In genomic region chr14:27115991-27116390, GRCm38 (mm10) we compare ENCODE assay signal across 16 mouse cellular contexts. TPM values are rescaled to one million over a fixed set of nuclear protein-coding genes. Genes with fewer than 3 reads are reported as not detected.
DNase-seq lines count a peak whose midpoint lies in the region; ATAC-seq and TF ChIP-seq lines count a peak whose summit lies in the region.
"Had no signal": no experiment of that assay in that cellular context is flagged by ENCODE, and none has a peak within 500 bp of the region (broad histone marks: within the 10 kb centered on the region; RNA-seq: fewer than 3 reads in every experiment).

No protein-coding gene starts in this region.

- WGBS in heart, embryonic 10.5 days = 62% methylated on average over 6 of the region's 6 CpGs
- WGBS in hindbrain, postnatal 0 days = 52% methylated on average over 6 of the region's 6 CpGs
- 80% methylated on average over 6 of the region's 6 CpGs for WGBS in hindbrain, embryonic 12.5 days
- 47% methylated on average over 6 of the region's 6 CpGs for WGBS in lung, adult 2 months
- 21% methylated on average over 6 of the region's 6 CpGs for WGBS in small intestine, adult 2 months

- no peak for ATAC-seq in hindbrain, postnatal 0 days
- no peak for ATAC-seq in hindbrain, embryonic 12.5 days (ENCODE audit: low FRiP score)
- ATAC-seq: activated CD4-positive, CD25-positive, alpha-beta regulatory T cell, adult 4 months had no signal

- no peak for TF ChIP-seq POLR2A in lung, adult 2 months (IDR thresholded peaks at IDR 0.05; ENCODE audit: borderline replicate concordance, extremely low read depth, low read depth, low read length)
- TF ChIP-seq POLR2A in small intestine, adult 2 months (IDR thresholded peaks at IDR 0.05; ENCODE audit: low read depth, low read length) = no peak

- no peaks in the 10 kb centered on the region for H3K9me3 ChIP-seq in heart, embryonic 10.5 days
- H3K9me3 ChIP-seq in hindbrain, postnatal 0 days (ENCODE audit: low read length) = no peaks in the 10 kb centered on the region
- H3K9me3 ChIP-seq in hindbrain, embryonic 12.5 days (replicated peaks) = no peaks in the 10 kb centered on the region
- H3K9me3 ChIP-seq: embryonic facial prominence, embryonic 13.5 days had no signal

- peak overlapping the region; percentile 96 for H3K4me2 ChIP-seq in hindbrain, postnatal 0 days (ENCODE audit: low read depth, low read length)
- no peak overlapping the region for H3K4me2 ChIP-seq in hindbrain, embryonic 12.5 days (replicated peaks)

- H3K9ac ChIP-seq in hindbrain, postnatal 0 days (replicated peaks; ENCODE audit: low read length) = no peak overlapping the region
- no peak overlapping the region for H3K9ac ChIP-seq in hindbrain, embryonic 12.5 days
- H3K9ac ChIP-seq: lung, embryonic 14.5 days had no signal

- peak overlapping the region; percentile 68; the same call in 1 of the 2 replicates for H3K4me3 ChIP-seq in heart, embryonic 10.5 days
- H3K4me3 ChIP-seq in hindbrain, postnatal 0 days (ENCODE audit: low read length) = no peak overlapping the region; the same call in 1 of the 2 replicates
- H3K4me3 ChIP-seq in hindbrain, embryonic 12.5 days = no peak overlapping the region
- H3K4me3 ChIP-seq in lung, adult 2 months (replicated peaks; ENCODE audit: extremely low read depth, low read depth, low read length) = peak overlapping the region; percentile 36
- H3K4me3 ChIP-seq in small intestine, adult 2 months (ENCODE audit: low read depth, low read length) = peak overlapping the region; percentile 27

- H3K4me1 ChIP-seq in heart, embryonic 10.5 days = peaks cover 18% of the 10 kb centered on the region; the same call in 1 of the 2 replicates
- H3K4me1 ChIP-seq in hindbrain, postnatal 0 days (ENCODE audit: insufficient read depth, low read length) = 0 out of 2 replicates have a peak, but pooled peaks cover 3% of the 10 kb centered on the region
- peaks cover 12% of the 10 kb centered on the region for H3K4me1 ChIP-seq in hindbrain, embryonic 12.5 days
- H3K4me1 ChIP-seq in lung, adult 2 months (ENCODE audit: control insufficient read depth, insufficient read depth, low read length) = peaks cover 9% of the 10 kb centered on the region
- 0 out of 2 replicates have a peak, but pooled peaks cover 6% of the 10 kb centered on the region for H3K4me1 ChIP-seq in small intestine, adult 2 months (ENCODE audit: control insufficient read depth, insufficient read depth, insufficient read length, low read length)

- peaks cover 27% of the 10 kb centered on the region; the same call in 1 of the 2 replicates for H3K27me3 ChIP-seq in heart, embryonic 10.5 days (ENCODE audit: insufficient read depth, poor library complexity, severe bottlenecking)
- H3K27me3 ChIP-seq in hindbrain, postnatal 0 days (ENCODE audit: insufficient read depth, low read length) = peaks cover 18% of the 10 kb centered on the region; the same call in 1 of the 2 replicates
- H3K27me3 ChIP-seq in hindbrain, embryonic 12.5 days = peaks cover 51% of the 10 kb centered on the region
- H3K27me3 ChIP-seq in small intestine, adult 2 months (ENCODE audit: control insufficient read depth, insufficient read depth, low read length) = no peaks in the 10 kb centered on the region

- no peak for TF ChIP-seq CTCF in hindbrain, postnatal 0 days (IDR thresholded peaks at IDR 0.05; ENCODE audit: low read depth)
- no peak for TF ChIP-seq CTCF in lung, adult 2 months (IDR thresholded peaks at IDR 0.05; ENCODE audit: insufficient read depth, low read length)
- TF ChIP-seq CTCF in small intestine, adult 2 months (IDR thresholded peaks at IDR 0.05; ENCODE audit: extremely low read depth, insufficient read length, insufficient replicate concordance, low read depth, low read length) = no peak

- H3K36me3 ChIP-seq in heart, embryonic 10.5 days = no peaks in the 10 kb centered on the region
- no peaks in the 10 kb centered on the region for H3K36me3 ChIP-seq in hindbrain, postnatal 0 days (ENCODE audit: insufficient read depth, low read length)
- H3K36me3 ChIP-seq in hindbrain, embryonic 12.5 days = no peaks in the 10 kb centered on the region
- H3K36me3 ChIP-seq in small intestine, adult 2 months (ENCODE audit: control insufficient read depth, insufficient read depth, low read length) = no peaks in the 10 kb centered on the region
- H3K36me3 ChIP-seq: embryonic facial prominence, embryonic 13.5 days had no signal

- no peak for DNase-seq in heart, embryonic 10.5 days (ENCODE audit: low spot score)
- no peak for DNase-seq in heart, adult 8-10 months (ENCODE audit: low spot score)
- no peak for DNase-seq in hindbrain, postnatal 0 days (ENCODE audit: low spot score)
- no peak for DNase-seq in lung, adult 2 months
- no peak for DNase-seq in lung, postnatal 10 days
- DNase-seq in right cerebral cortex, postnatal 36 days (ENCODE audit: low spot score in 2 of 2) = no peak
- DNase-seq: adrenal gland, postnatal 25 days; cerebellum, adult 8-10 months; lung, embryonic 14.5 days; retina, postnatal 1 day; spleen, adult 18-20 months; thymus, adult 18-20 months had no signal

- no peak overlapping the region for H3K27ac ChIP-seq in heart, embryonic 10.5 days
- H3K27ac ChIP-seq in hindbrain, postnatal 0 days = no peak overlapping the region
- H3K27ac ChIP-seq in hindbrain, embryonic 12.5 days = no peak overlapping the region
- H3K27ac ChIP-seq in small intestine, adult 2 months (ENCODE audit: insufficient read depth, low read depth, low read length) = no peak overlapping the region; the same call in 1 of the 2 replicates
- H3K27ac ChIP-seq: embryonic facial prominence, embryonic 13.5 days had no signal

RNA-seq across cellular contexts. Expression of gene Arhgef3, which starts 1.3 kb away (rescaled TPM):
- 8.6 and 13.0 TPM in 2 replicates for polyA plus RNA-seq in heart, embryonic 10.5 days (2016; fragmentation: Nextera tagmentation; extraction: Ambion mirVana)
- 10 to 100 TPM; 19.5 to 27.9 (median 23.9) TPM for total RNA-seq in heart, adult 8-10 months (2022)
- total RNA-seq in hindbrain, postnatal 0 days (2014; rRNA removed) = 19.8 and 21.9 TPM in 2 replicates
- 16.8 and 17.7 TPM in 2 replicates for polyA plus RNA-seq in hindbrain, postnatal 0 days (2015; fragmentation: Nextera tagmentation; extraction: Ambion mirVana)
- polyA plus RNA-seq in hindbrain, embryonic 12.5 days (2016; fragmentation: Nextera tagmentation; extraction: Ambion mirVana) = 6.6 and 7.6 TPM in 2 replicates
- 36.6 and 48.5 TPM in 2 replicates for polyA plus RNA-seq in lung, adult 2 months (2012; rRNA removed)
- 3.0 and 7.0 TPM in 2 replicates for polyA plus RNA-seq in small intestine, adult 2 months (2012; rRNA removed)

Comparison
In these comparisons a context has a peak if more than half of its experiments do, and no peak if none do; other contexts are left out.
1. H3K4me3 ChIP-seq: peak in heart, embryonic 10.5 days (single experiment), lung, adult 2 months (single experiment) and small intestine, adult 2 months (single experiment); none in hindbrain, postnatal 0 days (single experiment) and hindbrain, embryonic 12.5 days (single experiment).